Mouse (Mus musculus): ENCODE data around the gene Cyb5r2. TPM values are rescaled to one million over a fixed set of nuclear protein-coding genes. Genes with fewer than 3 reads are reported as not detected.

Cyb5r2 gene
- polyA plus RNA-seq, 1 experiment from 2014 or later: 0.81 TPM

Other genes with a start within 250 kb of the Cyb5r2 start
- gene Olfml1, start 190.6 kb downstream of the Cyb5r2 start, polyA plus RNA-seq (2015; fragmentation: Nextera tagmentation; extraction: Ambion mirVana): 6.8 and 9.5 TPM in 2 replicates
- 4.4 and 5.2 TPM in 2 replicates for gene Ppfibp2, start 162.8 kb downstream of the Cyb5r2 start, polyA plus RNA-seq (2015; fragmentation: Nextera tagmentation; extraction: Ambion mirVana)
- not detected in 2 replicates for gene 5330417H12Rik, start 132.9 kb downstream of the Cyb5r2 start, polyA plus RNA-seq (2015; fragmentation: Nextera tagmentation; extraction: Ambion mirVana)
- not detected in 2 replicates for gene Ovch2, start 43.2 kb upstream of the Cyb5r2 start, polyA plus RNA-seq (2015; fragmentation: Nextera tagmentation; extraction: Ambion mirVana)
- gene Olfr467, start 54.2 kb upstream of the Cyb5r2 start, polyA plus RNA-seq (2015; fragmentation: Nextera tagmentation; extraction: Ambion mirVana): not detected in 2 replicates
- gene Olfr469, start 67.5 kb upstream of the Cyb5r2 start, polyA plus RNA-seq (2015; fragmentation: Nextera tagmentation; extraction: Ambion mirVana): not detected in 2 replicates
- gene Olfr470, start 89.5 kb upstream of the Cyb5r2 start, polyA plus RNA-seq (2015; fragmentation: Nextera tagmentation; extraction: Ambion mirVana): not detected in 2 replicates
- not detected in 2 replicates for gene Olfr472, start 139.9 kb upstream of the Cyb5r2 start, polyA plus RNA-seq (2015; fragmentation: Nextera tagmentation; extraction: Ambion mirVana)
- gene Olfr473, start 172.4 kb upstream of the Cyb5r2 start, polyA plus RNA-seq (2015; fragmentation: Nextera tagmentation; extraction: Ambion mirVana): not detected in 2 replicates
- gene Olfr474, start 196.6 kb upstream of the Cyb5r2 start, polyA plus RNA-seq (2015; fragmentation: Nextera tagmentation; extraction: Ambion mirVana): not detected in 2 replicates
- not detected in 2 replicates for gene Olfr476, start 206.8 kb upstream of the Cyb5r2 start, polyA plus RNA-seq (2015; fragmentation: Nextera tagmentation; extraction: Ambion mirVana)
- not detected in 2 replicates for gene Olfr477, start 228.7 kb upstream of the Cyb5r2 start, polyA plus RNA-seq (2015; fragmentation: Nextera tagmentation; extraction: Ambion mirVana)

Data from heart, embryonic 15.5 days (tissue).